Mouse (Mus musculus) spleen, postnatal 4 days (tissue): ENCODE data around the gene Tsen2.
A peak's percentile ranks its signal among the peaks of the same experiment; 100 is the strongest.

Experiments
- DNase-seq, 2 experiments: peaks; one replicate each; pipeline ENCODE4 v3.0.0; 2022; ENCODE audit warnings: low spot score in 2 of 2

The Tsen2 gene

GRCm38 (mm10) chr6:115541676-115542275, 2.7 kb upstream of the Tsen2 start:
- no peak for DNase-seq

- no peak for DNase-seq
These were observed 2.1 kb upstream of the Tsen2 start for GRCm38 (mm10) chr6:115542341-115542740.

GRCm38 (mm10) chr6:115546276-115546675, 1.8 kb downstream of the Tsen2 start:
- DNase-seq, result peak; percentile 70 to 84

- DNase-seq, result no peak
These were observed 11.0 kb downstream of the Tsen2 start for GRCm38 (mm10) chr6:115555485-115555884.

GRCm38 (mm10) chr6:115558176-115558575, 13.7 kb downstream of the Tsen2 start:
- no peak for DNase-seq

- DNase-seq, result no peak
These were observed 15.5 kb downstream of the Tsen2 start for GRCm38 (mm10) chr6:115559651-115560632.

- DNase-seq, result no peak
These were observed 21.1 kb downstream of the Tsen2 start for GRCm38 (mm10) chr6:115565479-115566045.

- DNase-seq, result no peak
These were observed 29.7 kb downstream of the Tsen2 start for GRCm38 (mm10) chr6:115574171-115574570.

- DNase-seq, result no peak
These were observed 32.9 kb downstream of the Tsen2 start for GRCm38 (mm10) chr6:115577407-115577806.

GRCm38 (mm10) chr6:115577941-115578340, 33.5 kb downstream of the Tsen2 start:
- no peak for DNase-seq

- no peak for DNase-seq
These were observed 36.3 kb downstream of the Tsen2 start for GRCm38 (mm10) chr6:115580810-115581209.

GRCm38 (mm10) chr6:115582328-115583115, 38.1 kb downstream of the Tsen2 start:
- no peak for DNase-seq

- no peak for DNase-seq
These were observed 39.1 kb downstream of the Tsen2 start for GRCm38 (mm10) chr6:115583430-115584125.

- DNase-seq, result no peak
These were observed 39.7 kb downstream of the Tsen2 start for GRCm38 (mm10) chr6:115584176-115584575.

GRCm38 (mm10) chr6:115586321-115586720, 41.9 kb downstream of the Tsen2 start:
- DNase-seq, result no peak

- DNase-seq, result no peak
These were observed 47.4 kb downstream of the Tsen2 start for GRCm38 (mm10) chr6:115591692-115592359.

- no peak for DNase-seq
These were observed 48.0 kb downstream of the Tsen2 start, which contains the start of gene Mkrn2os for GRCm38 (mm10) chr6:115592458-115592857. Mkrn2os (minus strand) TSS chr6:115592576.

- no peak for DNase-seq
These were observed 48.8 kb downstream of the Tsen2 start for GRCm38 (mm10) chr6:115593252-115593651.

- no peak for DNase-seq
These were observed 50.0 kb downstream of the Tsen2 start for GRCm38 (mm10) chr6:115594463-115594862.

- DNase-seq, result no peak
These were observed 51.2 kb downstream of the Tsen2 start for GRCm38 (mm10) chr6:115595667-115596066.

- no peak for DNase-seq
These were observed 56.9 kb downstream of the Tsen2 start for GRCm38 (mm10) chr6:115601322-115601714.
